Mouse (Mus musculus) left cerebral cortex, postnatal 36 days (tissue): Measurements from ENCODE around the gene Btg1-ps1. TPM values are rescaled to one million over a fixed set of nuclear protein-coding genes. Genes with fewer than 3 reads are reported as not detected.
"Not testable (repeated sequence)": the region's sequence is repeated elsewhere in the genome, so short reads cannot be mapped to it uniquely, and the experiment has no call there.

Source experiments
- DNase-seq, 2 experiments: peaks; one replicate each; pipeline ENCODE4 v3.0.0; 2021 to 2022; ENCODE audit warnings: low spot score in 2 of 2, mixed read lengths in 1 of 2
- intact Hi-C: fragments of 180-260 bp; cut with DNase I; formaldehyde crosslinking; loops from one replicate; pipeline ENCODE4 v1.15.1; 2025
- total RNA-seq, 2 experiments: library from RNA; stranded (reverse); gene quantifications; 2 replicates each; pipeline ENCODE4 v1.2.3; 2021

The Btg1-ps1 gene
- not detected for total RNA-seq

DNA sequence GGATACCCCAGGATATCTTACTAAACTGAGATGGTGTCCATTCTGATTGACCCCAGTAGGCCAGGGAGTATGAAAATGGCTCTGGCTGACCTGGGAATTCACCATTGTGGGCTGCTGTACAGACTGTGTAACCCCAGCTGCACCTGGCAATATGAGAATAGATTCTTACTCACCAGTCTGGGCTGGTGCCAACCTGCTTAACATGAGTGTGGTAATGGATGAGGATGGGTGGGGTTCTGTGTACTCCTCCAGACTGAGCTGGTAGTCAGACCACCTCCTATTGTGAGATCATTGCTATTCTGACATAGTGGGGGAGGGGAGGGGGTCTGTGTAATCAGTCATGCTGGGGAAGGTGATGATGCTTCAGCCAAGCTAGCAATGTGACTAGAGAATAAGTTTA is at the start of gene Btg1-ps1:
TSS of gene Btg1-ps1 (minus strand) at position 219 of the 400 bp plus-strand sequence.
- DNase-seq, intact Hi-C loops: not testable (repeated sequence)

DNA sequence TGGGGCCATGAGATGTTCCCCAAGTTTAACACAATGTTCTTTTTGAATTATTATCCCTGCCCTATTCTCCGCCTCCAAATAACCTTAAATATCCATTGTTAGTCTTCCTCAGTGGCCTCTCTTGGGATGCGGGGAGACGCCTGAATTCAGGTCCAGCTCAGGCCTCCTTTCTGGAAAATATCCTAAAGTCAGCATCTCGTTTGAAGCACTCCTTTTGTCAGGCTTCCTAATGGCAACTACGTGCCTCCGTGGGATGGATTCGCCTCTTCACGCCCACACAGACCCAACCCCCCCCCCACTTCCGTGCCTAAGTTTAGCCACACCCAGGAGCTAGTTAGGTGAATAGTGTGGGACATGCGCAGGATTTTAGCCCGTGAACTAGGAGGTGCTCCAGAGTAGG is 47.6 kb upstream of the Btg1-ps1 start, which contains the start of gene Rhox10:
TSS of gene Rhox10 (plus strand) at position 301 of the 400 bp plus-strand sequence.
- DNase-seq, result no peak

DNA sequence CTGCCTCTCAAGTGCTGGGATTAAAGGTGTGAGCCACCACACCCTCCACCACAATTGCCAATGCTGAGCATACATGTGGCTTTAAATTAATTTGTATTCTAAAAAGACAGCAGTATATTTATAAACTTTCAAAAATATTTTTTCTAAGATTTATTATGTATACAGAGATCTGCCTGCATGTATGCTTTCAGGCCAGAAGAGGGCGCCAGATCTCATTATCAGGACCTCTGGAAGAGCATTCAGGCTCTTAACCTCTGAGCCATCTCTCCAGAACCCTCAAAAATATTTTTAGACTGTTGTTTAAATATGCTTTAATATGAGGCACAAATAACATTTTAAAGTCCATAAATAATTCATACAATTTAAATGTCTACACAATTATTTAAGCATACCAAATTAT is 42.9 kb upstream of the Btg1-ps1 start:
- intact Hi-C loops, result no loop called here
- DNase-seq, result no peak

More for the DNA sequence above, 47.6 kb upstream of the Btg1-ps1 start, which contains the start of gene Rhox10:
- intact Hi-C loops, result no loop called here

DNA sequence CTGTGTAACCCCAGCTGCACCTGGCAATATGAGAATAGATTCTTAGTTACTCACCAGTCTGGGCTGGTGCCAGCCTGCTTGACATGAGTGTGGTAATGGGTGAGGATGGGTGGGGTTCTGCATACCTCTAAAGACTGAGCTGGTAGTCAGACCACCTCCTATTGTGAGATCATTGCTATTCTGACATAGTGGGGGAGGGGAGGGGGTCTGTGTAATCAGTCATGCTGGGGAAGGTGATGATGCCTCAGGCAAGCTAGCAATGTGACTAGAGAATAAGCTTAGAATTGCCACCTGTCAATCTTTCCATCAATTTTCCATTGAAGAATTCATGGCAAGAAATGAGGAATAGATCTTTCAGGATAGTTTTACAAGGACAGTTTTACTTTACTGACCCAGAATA is 24.4 kb upstream of the Btg1-ps1 start, which contains the start of gene Btg1-ps2:
TSS of gene Btg1-ps2 (minus strand) at position 101 of the 400 bp plus-strand sequence.
- intact Hi-C loops, result not testable (repeated sequence)

DNA sequence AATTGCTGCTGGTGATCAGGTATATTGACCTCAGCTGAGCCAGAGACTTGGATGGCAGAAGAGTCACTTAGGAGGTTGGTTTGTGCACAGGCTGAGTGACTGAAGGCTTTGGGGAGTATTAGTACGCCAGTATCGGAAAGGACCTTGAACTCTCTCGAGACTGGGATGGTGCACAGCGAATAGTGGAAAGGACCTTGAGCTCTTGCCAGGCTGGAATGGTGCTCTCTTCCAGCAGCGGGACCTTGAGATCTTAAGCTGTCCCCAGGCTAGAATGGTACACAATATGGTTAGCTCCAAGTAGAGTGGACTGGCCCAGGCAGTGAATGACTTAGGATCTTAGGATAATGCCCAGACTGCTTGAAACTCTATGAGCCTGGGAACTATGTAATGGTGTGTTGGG is 21.1 kb upstream of the Btg1-ps1 start:
- intact Hi-C loops, result no loop called here
- no peak for DNase-seq

More for the DNA sequence above, 24.4 kb upstream of the Btg1-ps1 start, which contains the start of gene Btg1-ps2:
- not testable (repeated sequence) for DNase-seq

DNA sequence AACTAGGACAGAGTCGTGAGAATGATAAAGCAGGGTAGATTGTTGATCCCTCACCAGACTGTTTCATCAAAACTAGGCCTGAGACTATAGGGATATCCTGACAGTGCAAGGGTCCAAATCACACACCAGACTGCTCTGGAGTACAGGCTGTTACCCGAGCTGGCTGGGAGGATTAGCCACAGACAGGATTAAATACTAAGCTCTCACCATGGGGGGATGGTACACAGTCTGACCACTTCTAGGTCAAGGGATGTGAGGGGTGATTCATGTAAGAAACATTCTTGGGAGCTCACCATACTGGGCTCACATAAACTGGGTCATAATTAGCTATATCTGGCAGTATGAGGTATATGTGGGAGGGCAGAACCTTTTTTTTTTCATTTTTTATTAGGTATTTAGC is 15.2 kb upstream of the Btg1-ps1 start:
- no peak for DNase-seq
- intact Hi-C loops, result no loop called here

- intact Hi-C loops, result no loop called here
- no peak for DNase-seq
Observed at GRCm38 (mm10) chrX:38008756-38009155, 9.9 kb downstream of the Btg1-ps1 start.

Other genes starting within 250 kb of the Btg1-ps1 start
- gene Rhox5, start 214.0 kb downstream of the Btg1-ps1 start, total RNA-seq, result not detected
- gene Rhox6, start 191.9 kb downstream of the Btg1-ps1 start, total RNA-seq, result not detected
- gene Rhox7a, start 187.1 kb downstream of the Btg1-ps1 start, total RNA-seq, result not detected
- not detected for gene Rhox8, start 139.9 kb downstream of the Btg1-ps1 start, total RNA-seq
- gene Rhox7b, start 121.6 kb downstream of the Btg1-ps1 start, total RNA-seq, result not detected
- gene Rhox9, start 117.0 kb downstream of the Btg1-ps1 start, total RNA-seq, result not detected
- not detected for gene Btg1-ps2, start 24.3 kb upstream of the Btg1-ps1 start, total RNA-seq
- not detected for gene Rhox10, start 47.7 kb upstream of the Btg1-ps1 start, total RNA-seq
- not detected for gene Rhox11, start 66.3 kb upstream of the Btg1-ps1 start, total RNA-seq
- not detected for gene Rhox12, start 92.1 kb upstream of the Btg1-ps1 start, total RNA-seq
- not detected for gene Rhox13, start 102.4 kb upstream of the Btg1-ps1 start, total RNA-seq
- 10 to 100 TPM; 21.3 to 25.2 TPM for gene Zbtb33, start 171.0 kb upstream of the Btg1-ps1 start, total RNA-seq
- 10 to 100 TPM; 13.5 to 14.0 TPM for gene Tmem255a, start 233.6 kb upstream of the Btg1-ps1 start, total RNA-seq